Mouse (Mus musculus): ENCODE results near the gene Psap.

- TF ChIP-seq MAFK (IDR thresholded peaks at IDR 0.05; ENCODE audit: insufficient read depth, low read depth, low read length) (no peak), ZNF384 (IDR thresholded peaks at IDR 0.05; ENCODE audit: low read depth, low read length) (no peak), ZC3H11A (IDR thresholded peaks at IDR 0.05; ENCODE audit: borderline replicate concordance, low read depth, low read length) (no peak)
Observed at GRCm38 (mm10) chr10:60272241-60272640, 5.2 kb upstream of the Psap start.

Data from ES-E14 (cell line).